Comparison of ENCODE assay signal across 11 mouse cellular contexts in genomic region chr1:182564408-182565120, GRCm38 (mm10). TPM values are rescaled to one million over a fixed set of nuclear protein-coding genes. Genes with fewer than 3 reads are reported as not detected.
DNase-seq lines count a peak whose midpoint lies in the region; ATAC-seq and TF ChIP-seq lines count a peak whose summit lies in the region.
"Had no signal": no experiment of that assay in that cellular context is flagged by ENCODE, and none has a peak within 500 bp of the region (broad histone marks: within the 10 kb centered on the region; RNA-seq: fewer than 3 reads in every experiment).

Capn8 (plus strand) TSS chr1:182565007.

- H3K27ac ChIP-seq in midbrain, postnatal 0 days (ENCODE audit: low read depth, low read length): no peak within 1 kb of the TSS
- H3K27ac ChIP-seq in midbrain, embryonic 11.5 days (ENCODE audit: low read depth, low read length): no peak within 1 kb of the TSS
- no peak within 1 kb of the TSS for H3K27ac ChIP-seq in liver, postnatal 0 days (ENCODE audit: low read depth)
- H3K27ac ChIP-seq: forebrain, embryonic 13.5 days had no signal

- DNase-seq in adrenal gland, adult (ENCODE audit: inconsistent age in 2 of 2, low spot score in 1 of 2): peak; percentile 20 to 51
- no peak for DNase-seq in adrenal gland, postnatal 14 days
- peak; percentile 22 for DNase-seq in midbrain, postnatal 0 days (ENCODE audit: low spot score)
- DNase-seq in midbrain, embryonic 11.5 days (ENCODE audit: low spot score, missing footprints): no peak
- DNase-seq in liver, postnatal 0 days: no peak
- DNase-seq in thymus, postnatal 25 days: peak; percentile 11
- no peak for DNase-seq in neural tube, embryonic 10.5 days (ENCODE audit: extremely low spot score, low spot score)
- DNase-seq in right cerebral cortex, adult 2 months (ENCODE audit: low spot score in 2 of 2): no peak

- no peak within 1 kb of the TSS for H3K9ac ChIP-seq in midbrain, postnatal 0 days (replicated peaks; ENCODE audit: low read length, poor library complexity, severe bottlenecking)
- H3K9ac ChIP-seq in midbrain, embryonic 11.5 days (ENCODE audit: low read length): no peak within 1 kb of the TSS
- no peak within 1 kb of the TSS for H3K9ac ChIP-seq in liver, postnatal 0 days (replicated peaks)
- H3K9ac ChIP-seq: forebrain, embryonic 13.5 days had no signal

- H3K4me2 ChIP-seq in midbrain, postnatal 0 days (ENCODE audit: low read depth, low read length, poor library complexity, severe bottlenecking): no peak within 1 kb of the TSS
- no peak within 1 kb of the TSS for H3K4me2 ChIP-seq in midbrain, embryonic 11.5 days
- H3K4me2 ChIP-seq in liver, postnatal 0 days (ENCODE audit: low read depth, low read length): no peak within 1 kb of the TSS
- H3K4me2 ChIP-seq: forebrain, embryonic 13.5 days had no signal

- H3K36me3 ChIP-seq in midbrain, postnatal 0 days (ENCODE audit: insufficient read depth, low read length): no peaks in the 10 kb centered on the region
- no peaks in the 10 kb centered on the region for H3K36me3 ChIP-seq in midbrain, embryonic 11.5 days (ENCODE audit: control insufficient read depth, insufficient read depth, low read length)
- H3K36me3 ChIP-seq in liver, postnatal 0 days (replicated peaks; ENCODE audit: insufficient read depth, low read length): no peaks in the 10 kb centered on the region

- H3K4me3 ChIP-seq in midbrain, postnatal 0 days (ENCODE audit: low read depth, low read length): no peak within 1 kb of the TSS
- no peak within 1 kb of the TSS for H3K4me3 ChIP-seq in midbrain, embryonic 11.5 days (ENCODE audit: low read depth, low read length)
- no peak within 1 kb of the TSS for H3K4me3 ChIP-seq in liver, postnatal 0 days (ENCODE audit: low read depth, low read length)
- H3K4me3 ChIP-seq: forebrain, embryonic 13.5 days had no signal

- no peak for ATAC-seq in midbrain, postnatal 0 days (ENCODE audit: low FRiP score)
- no peak for ATAC-seq in midbrain, embryonic 11.5 days (ENCODE audit: low FRiP score)
- ATAC-seq in liver, postnatal 0 days: 0 out of 2 replicates have a peak, but pooled peaks have one; percentile 14
- ATAC-seq: forebrain, embryonic 13.5 days had no signal

- H3K9me3 ChIP-seq in midbrain, postnatal 0 days (ENCODE audit: low read length): no peaks in the 10 kb centered on the region
- H3K9me3 ChIP-seq in midbrain, embryonic 11.5 days (ENCODE audit: control insufficient read depth, low read length): no peaks in the 10 kb centered on the region
- H3K9me3 ChIP-seq in liver, postnatal 0 days (ENCODE audit: low read length): no peaks in the 10 kb centered on the region
- H3K9me3 ChIP-seq: forebrain, embryonic 13.5 days had no signal

- TF ChIP-seq CTCF in midbrain, postnatal 0 days (IDR thresholded peaks at IDR 0.05): peak; percentile 49
- peak; percentile 50 for TF ChIP-seq CTCF in liver, postnatal 0 days (IDR thresholded peaks at IDR 0.05; ENCODE audit: low read depth)

- no peaks in the 10 kb centered on the region for H3K27me3 ChIP-seq in midbrain, postnatal 0 days (ENCODE audit: insufficient read depth, low read length)
- H3K27me3 ChIP-seq in midbrain, embryonic 11.5 days (ENCODE audit: control insufficient read depth, insufficient read depth, low read length): no peaks in the 10 kb centered on the region
- H3K27me3 ChIP-seq in liver, postnatal 0 days (ENCODE audit: insufficient read depth, low read length): no peaks in the 10 kb centered on the region

- H3K4me1 ChIP-seq in midbrain, postnatal 0 days (ENCODE audit: insufficient read depth, low read length): no peaks in the 10 kb centered on the region
- H3K4me1 ChIP-seq in midbrain, embryonic 11.5 days (ENCODE audit: control insufficient read depth, insufficient read depth, low read length): no peaks in the 10 kb centered on the region
- H3K4me1 ChIP-seq in liver, postnatal 0 days (ENCODE audit: insufficient read depth): 0 out of 2 replicates have a peak, but pooled peaks cover 3% of the 10 kb centered on the region

- no peak for TF ChIP-seq EP300 in liver, postnatal 0 days (IDR thresholded peaks at IDR 0.05; ENCODE audit: low read depth)

- 76% methylated on average over 5 of the region's 5 CpGs for WGBS in midbrain, postnatal 0 days
- 78% methylated on average over 5 of the region's 5 CpGs for WGBS in midbrain, embryonic 11.5 days
- 59% methylated on average over 5 of the region's 5 CpGs for WGBS in liver, postnatal 0 days (ENCODE audit: insufficient replicate concordance)

RNA-seq across cellular contexts. Expression of gene Capn8, which starts in this region (rescaled TPM):
- 0.15 TPM in 1 of 2 replicates, not detected in the other for total RNA-seq in adrenal gland, postnatal 14 days (2021)
- total RNA-seq in midbrain, postnatal 0 days (2014; rRNA removed): 0.28 TPM in 1 of 2 replicates, not detected in the other
- 0.11 and 0.31 TPM in 2 replicates for polyA plus RNA-seq in midbrain, postnatal 0 days (2015; fragmentation: Nextera tagmentation; extraction: Ambion mirVana)
- polyA plus RNA-seq in midbrain, embryonic 11.5 days (2014; fragmentation: Nextera tagmentation; extraction: Ambion mirVana): 0.12 TPM in 1 of 2 replicates, not detected in the other
- polyA plus RNA-seq in liver, postnatal 0 days (2015; fragmentation: Nextera tagmentation; extraction: Ambion mirVana): 0.06 TPM in 1 of 2 replicates, not detected in the other
- total RNA-seq: heart, postnatal 25 days had no signal
- polyA plus RNA-seq: neural tube, embryonic 11.5 days had no signal

Comparison
In these comparisons a context has a peak if more than half of its experiments do, and no peak if none do; other contexts are left out.
1. DNase-seq: peak in adrenal gland, adult (2 of 2) and thymus, postnatal 25 days (single experiment); none in adrenal gland, postnatal 14 days (single experiment), midbrain, embryonic 11.5 days (single experiment), liver, postnatal 0 days (single experiment), neural tube, embryonic 10.5 days (single experiment) and right cerebral cortex, adult 2 months (0 of 2).
2. Peak in DNase-seq in midbrain, postnatal 0 days; RNA of the gene not detected or under 1 TPM.
3. Peak in ATAC-seq in liver, postnatal 0 days; RNA of the gene not detected or under 1 TPM.